Mouse (Mus musculus) adrenal gland, postnatal 4 days (tissue): ENCODE results near the gene Ankrd13c. TPM values are rescaled to one million over a fixed set of nuclear protein-coding genes. Genes with fewer than 3 reads are reported as not detected.
"Not testable (repeated sequence)": the region's sequence is repeated elsewhere in the genome, so short reads cannot be mapped to it uniquely, and the experiment has no call there.

Experiments used
- DNase-seq, 2 experiments: peaks; one replicate each; pipeline ENCODE4 v3.0.0; 2021 to 2022; ENCODE audit warnings: low spot score in 2 of 2, mixed read lengths in 2 of 2
- long read RNA-seq, 2 experiments: library from polyadenylated mRNA; stranded (forward); transcript quantifications; one replicate each; pipeline ENCODE4 v2.0.0; 2021
- total RNA-seq, 2 experiments: library from RNA; stranded (reverse); gene quantifications; 2 replicates each; pipeline ENCODE4 v1.2.3; 2021

Ankrd13c gene
- 10 to 100 TPM; 57.5 to 62.0 TPM for total RNA-seq
- long read RNA-seq, experiment 1, transcript Ankrd13c-201 (13 exons, 3,903 nt): major isoform, 28 of 36 reads
- long read RNA-seq, experiment 1, partial matches to known transcripts: 2 of 36 reads
- long read RNA-seq, experiment 1, other reads (novel, unspliced or antisense): 5 of 36 reads
- long read RNA-seq, experiment 2, transcript Ankrd13c-208 (12 exons, 3,426 nt): minor isoform, 5 of 84 reads
- long read RNA-seq, experiment 2, transcript Ankrd13c-201 (13 exons, 3,903 nt): major isoform, 58 of 84 reads
- long read RNA-seq, experiment 2, partial matches to known transcripts: 7 of 84 reads
- long read RNA-seq, experiment 2, other reads (novel, unspliced or antisense): 14 of 84 reads

GRCm38 (mm10) chr3:157946843-157947358, at the start of gene Ankrd13c:
Gene Ankrd13c, plus strand, starts transcription at chr3:157947239.
- peak; percentile 81 to 85 for DNase-seq

GRCm38 (mm10) chr3:157897645-157898044, 49.4 kb upstream of the Ankrd13c start:
- DNase-seq: no peak

- no peak for DNase-seq
Measured at GRCm38 (mm10) chr3:157899986-157900385, 47.1 kb upstream of the Ankrd13c start.

- DNase-seq: no peak
Measured at GRCm38 (mm10) chr3:157901721-157902120, 45.3 kb upstream of the Ankrd13c start.

- no peak for DNase-seq
Measured at GRCm38 (mm10) chr3:157908166-157908565, 38.9 kb upstream of the Ankrd13c start.

GRCm38 (mm10) chr3:157910262-157910661, 36.8 kb upstream of the Ankrd13c start:
- no peak for DNase-seq

- DNase-seq: no peak
Measured at GRCm38 (mm10) chr3:157912155-157912554, 34.9 kb upstream of the Ankrd13c start.

- DNase-seq: no peak
Measured at GRCm38 (mm10) chr3:157916336-157916735, 30.7 kb upstream of the Ankrd13c start.

GRCm38 (mm10) chr3:157921376-157921775, 25.7 kb upstream of the Ankrd13c start:
- no peak for DNase-seq

- DNase-seq: no peak
Measured at GRCm38 (mm10) chr3:157923268-157923835, 23.7 kb upstream of the Ankrd13c start.

- peak; percentile 67 to 73 for DNase-seq
Measured at GRCm38 (mm10) chr3:157924692-157925328, 22.2 kb upstream of the Ankrd13c start, which contains the start of gene Cth. Gene Cth, minus strand, starts transcription at chr3:157925077.

GRCm38 (mm10) chr3:157925706-157926510, 21.1 kb upstream of the Ankrd13c start:
- DNase-seq: no peak

- DNase-seq: no peak
Measured at GRCm38 (mm10) chr3:157926761-157927160, 20.3 kb upstream of the Ankrd13c start.

GRCm38 (mm10) chr3:157928731-157929130, 18.3 kb upstream of the Ankrd13c start:
- DNase-seq: no peak

GRCm38 (mm10) chr3:157929417-157929816, 17.6 kb upstream of the Ankrd13c start:
- no peak for DNase-seq

- no peak for DNase-seq
Measured at GRCm38 (mm10) chr3:157931592-157931991, 15.4 kb upstream of the Ankrd13c start.

- no peak for DNase-seq
Measured at GRCm38 (mm10) chr3:157932074-157932473, 15.0 kb upstream of the Ankrd13c start.

GRCm38 (mm10) chr3:157933223-157933622, 13.8 kb upstream of the Ankrd13c start:
- not testable (repeated sequence) for DNase-seq

GRCm38 (mm10) chr3:157934301-157934823, 12.7 kb upstream of the Ankrd13c start:
- DNase-seq: no peak

GRCm38 (mm10) chr3:157938585-157938984, 8.5 kb upstream of the Ankrd13c start:
- no peak for DNase-seq
